Mouse (Mus musculus) thymus, adult 2 months (tissue): Measurements from ENCODE around the gene Cyp2u1.

Experiments used
- CTCF ChIP-seq: fragments of 200-500 bp; IDR thresholded peaks from 2 replicates; pipeline ENCODE4 v1.5.1; 2012; ENCODE audit warnings: mild to moderate bottlenecking, control low read depth, low read length, moderate library complexity, borderline replicate concordance; ENCODE audit not compliant: control insufficient read depth, poor library complexity, insufficient read depth; ENCODE audit errors: extremely low read depth
- POLR2A ChIP-seq: fragments of 200-500 bp; IDR thresholded peaks from 2 replicates; pipeline ENCODE4 v1.6.1; 2012; ENCODE audit warnings: mild to moderate bottlenecking, low read length, control low read depth, moderate library complexity; ENCODE audit not compliant: control insufficient read depth, poor library complexity, insufficient read depth; ENCODE audit errors: extremely low read depth

DNA sequence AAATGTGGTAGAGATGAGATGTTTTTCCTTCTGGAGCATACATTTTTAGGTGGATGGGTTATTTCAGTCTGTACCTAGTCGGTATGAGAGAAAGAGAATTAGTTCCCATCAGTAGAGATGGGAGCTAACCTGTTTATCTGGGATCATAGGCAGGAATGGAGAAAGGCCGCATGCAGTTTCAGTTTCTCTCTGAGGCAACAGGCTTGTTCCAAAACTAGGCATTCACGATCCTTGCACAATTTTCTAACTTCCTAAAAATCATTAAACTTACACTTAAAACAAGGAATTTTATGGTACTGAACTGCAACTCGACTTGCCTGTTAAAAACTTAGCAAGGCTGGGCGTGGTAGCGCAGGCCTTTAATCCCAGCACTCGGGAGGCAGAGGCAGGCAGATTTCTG is 47.5 kb upstream of the Cyp2u1 start:
- no peak for TF ChIP-seq CTCF
- TF ChIP-seq POLR2A, result no peak
